In the genomic region with DNA sequence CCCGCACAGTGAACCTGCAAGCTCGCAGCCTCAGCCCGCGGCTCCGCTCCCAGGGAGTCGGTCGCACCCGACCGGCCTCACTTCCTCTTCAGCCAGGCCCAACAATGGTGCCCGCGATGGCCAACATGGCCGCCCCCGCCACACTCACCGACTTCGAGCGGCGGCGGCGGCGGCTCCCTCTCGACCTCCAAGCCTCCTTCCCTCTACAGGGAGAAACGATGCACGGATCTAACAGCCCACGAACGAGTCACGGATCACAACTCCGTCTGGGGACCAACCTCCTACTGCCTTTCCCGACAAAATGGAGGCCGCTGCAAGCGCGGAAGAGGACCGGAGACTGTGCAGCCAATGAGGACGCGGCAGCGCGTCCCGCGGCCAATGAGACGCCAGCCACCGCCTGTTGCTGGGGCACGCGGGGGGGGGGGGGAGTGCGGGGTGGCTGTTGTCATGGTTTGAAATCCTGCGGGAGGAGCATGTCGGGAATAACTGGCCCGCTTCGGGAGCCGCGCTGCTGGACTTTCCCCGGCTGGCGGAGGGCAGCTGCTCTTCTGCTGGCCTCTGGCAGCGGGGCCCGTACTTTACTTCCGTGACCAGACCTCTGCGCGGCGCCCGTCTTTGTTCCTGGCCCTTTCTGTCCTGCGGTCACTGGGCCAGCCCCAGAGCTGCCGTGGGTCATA, we compare ENCODE assay signal across 8 mouse cellular contexts. TPM values are rescaled to one million over a fixed set of nuclear protein-coding genes. Genes with fewer than 3 reads are reported as not detected.
A peak's percentile ranks its signal among the peaks of the same experiment; 100 is the strongest.
DNase-seq lines count a peak whose midpoint lies in the region; ATAC-seq and TF ChIP-seq lines count a peak whose summit lies in the region.

Pnrc2 (minus strand) TSS at position 325 of the 677 bp plus-strand sequence.

- H3K4me1 ChIP-seq in embryonic facial prominence, embryonic 11.5 days (ENCODE audit: control insufficient read depth, insufficient read depth, low read length): no peaks in the 10 kb centered on the region; the same call in 1 of the 2 replicates
- H3K4me1 ChIP-seq in kidney, adult 2 months (ENCODE audit: control insufficient read depth, insufficient read depth, low read length): peaks cover 32% of the 10 kb centered on the region
- H3K4me1 ChIP-seq in limb, embryonic 12.5 days (replicated peaks): peaks cover 45% of the 10 kb centered on the region
- peaks cover 54% of the 10 kb centered on the region for H3K4me1 ChIP-seq in midbrain, embryonic 15.5 days
- H3K4me1 ChIP-seq in spleen, adult 2 months (ENCODE audit: control insufficient read depth, insufficient read depth, insufficient read length): peaks cover 30% of the 10 kb centered on the region

- peak; percentile 90 for ATAC-seq in embryonic facial prominence, embryonic 11.5 days (replicated peaks; ENCODE audit: insufficient number of reproducible peaks, low FRiP score, low TSS enrichment, low read depth)
- ATAC-seq in limb, embryonic 12.5 days (ENCODE audit: insufficient number of reproducible peaks, insufficient read depth, low FRiP score, low TSS enrichment, low read depth): peak; percentile 92
- peak; percentile 97 for ATAC-seq in midbrain, embryonic 15.5 days (replicated peaks)

- H3K27me3 ChIP-seq in embryonic facial prominence, embryonic 11.5 days (ENCODE audit: control insufficient read depth, insufficient read depth, low read length): no peaks in the 10 kb centered on the region
- no peaks in the 10 kb centered on the region for H3K27me3 ChIP-seq in kidney, adult 2 months (replicated peaks; ENCODE audit: control insufficient read depth, insufficient read depth, low read length)
- no peaks in the 10 kb centered on the region for H3K27me3 ChIP-seq in limb, embryonic 12.5 days
- no peaks in the 10 kb centered on the region for H3K27me3 ChIP-seq in midbrain, embryonic 15.5 days (replicated peaks)
- H3K27me3 ChIP-seq in spleen, adult 2 months (ENCODE audit: control insufficient read depth, insufficient read depth, low read length): no peaks in the 10 kb centered on the region

- no peaks in the 10 kb centered on the region for H3K9me3 ChIP-seq in embryonic facial prominence, embryonic 11.5 days (replicated peaks; ENCODE audit: control insufficient read depth, low read length)
- H3K9me3 ChIP-seq in limb, embryonic 12.5 days: no peaks in the 10 kb centered on the region
- no peaks in the 10 kb centered on the region for H3K9me3 ChIP-seq in midbrain, embryonic 15.5 days

- DNase-seq in urinary bladder, adult 18-20 months (ENCODE audit: low spot score in 2 of 2): peak; percentile 84 to 86
- DNase-seq in urinary bladder, postnatal 10 days (ENCODE audit: low spot score): no peak
- DNase-seq in embryonic facial prominence, embryonic 11.5 days (ENCODE audit: low spot score): peak; percentile 94
- DNase-seq in heart, adult 11 months: peak; percentile 100
- DNase-seq in kidney, adult 2 months: peak; percentile 96
- DNase-seq in spleen, adult 2 months (ENCODE audit: low read depth in 1 of 2, low spot score in 2 of 2): peak; percentile 83 to 84

- peak within 1 kb of the TSS; percentile 98 for H3K9ac ChIP-seq in embryonic facial prominence, embryonic 11.5 days (replicated peaks; ENCODE audit: low read length)
- peak within 1 kb of the TSS; percentile 97 for H3K9ac ChIP-seq in limb, embryonic 12.5 days (replicated peaks)
- H3K9ac ChIP-seq in midbrain, embryonic 15.5 days: peak within 1 kb of the TSS; percentile 65

- no peak for TF ChIP-seq CTCF in kidney, adult 2 months (conservative IDR thresholded peaks at IDR 0.05; ENCODE audit: insufficient read depth, insufficient read length, low read depth, low read length)
- TF ChIP-seq CTCF in spleen, adult 2 months (IDR thresholded peaks at IDR 0.05; ENCODE audit: extremely low read depth, insufficient read depth, insufficient read length, insufficient replicate concordance): no peak

- TF ChIP-seq POLR2A in kidney, adult 2 months (IDR thresholded peaks at IDR 0.05; ENCODE audit: low read depth, low read length): no peak
- no peak; the same call in none of the 2 replicates for TF ChIP-seq POLR2A in spleen, adult 2 months (IDR thresholded peaks at IDR 0.05; ENCODE audit: low read depth, low read length)

- H3K4me2 ChIP-seq in embryonic facial prominence, embryonic 11.5 days (ENCODE audit: low read depth, low read length): peak within 1 kb of the TSS; percentile 52
- peak within 1 kb of the TSS; percentile 85 for H3K4me2 ChIP-seq in limb, embryonic 12.5 days
- H3K4me2 ChIP-seq in midbrain, embryonic 15.5 days: peak within 1 kb of the TSS; percentile 91

- H3K27ac ChIP-seq in embryonic facial prominence, embryonic 11.5 days (replicated peaks; ENCODE audit: low read depth, low read length): peak within 1 kb of the TSS; percentile 99
- peak within 1 kb of the TSS; percentile 98 for H3K27ac ChIP-seq in kidney, adult 2 months (ENCODE audit: insufficient read depth, low read depth, low read length)
- peak within 1 kb of the TSS; percentile 100 for H3K27ac ChIP-seq in limb, embryonic 12.5 days
- peak within 1 kb of the TSS; percentile 98 for H3K27ac ChIP-seq in midbrain, embryonic 15.5 days
- peak within 1 kb of the TSS; percentile 97 for H3K27ac ChIP-seq in spleen, adult 2 months (ENCODE audit: insufficient read depth, low read length)

- peak within 1 kb of the TSS; percentile 80 for H3K4me3 ChIP-seq in embryonic facial prominence, embryonic 11.5 days (ENCODE audit: low read depth, low read length)
- peak within 1 kb of the TSS; percentile 67 for H3K4me3 ChIP-seq in kidney, adult 2 months (ENCODE audit: insufficient read depth, low read depth, low read length)
- peak within 1 kb of the TSS; percentile 75 for H3K4me3 ChIP-seq in limb, embryonic 12.5 days (replicated peaks)
- peak within 1 kb of the TSS; percentile 64 for H3K4me3 ChIP-seq in midbrain, embryonic 15.5 days
- H3K4me3 ChIP-seq in spleen, adult 2 months (ENCODE audit: extremely low read depth, insufficient read depth, insufficient read length): peak within 1 kb of the TSS; percentile 73

- WGBS in embryonic facial prominence, embryonic 11.5 days: under 1% methylated on average over 52 of the region's 60 CpGs
- WGBS in kidney, adult 2 months: under 1% methylated on average over 59 of the region's 60 CpGs
- under 1% methylated on average over 60 of the region's 60 CpGs for WGBS in limb, embryonic 12.5 days
- under 1% methylated on average over 59 of the region's 60 CpGs for WGBS in midbrain, embryonic 15.5 days
- WGBS in spleen, adult 2 months: under 1% methylated on average over 58 of the region's 60 CpGs

- peaks cover 2% of the 10 kb centered on the region; the same call in 1 of the 2 replicates for H3K36me3 ChIP-seq in embryonic facial prominence, embryonic 11.5 days (replicated peaks; ENCODE audit: control insufficient read depth, insufficient read depth, low read depth, low read length)
- peaks cover 14% of the 10 kb centered on the region; the same call in 1 of the 2 replicates for H3K36me3 ChIP-seq in kidney, adult 2 months (ENCODE audit: control insufficient read depth, insufficient read depth, low read length)
- H3K36me3 ChIP-seq in limb, embryonic 12.5 days: peaks cover 27% of the 10 kb centered on the region
- no peaks in the 10 kb centered on the region for H3K36me3 ChIP-seq in midbrain, embryonic 15.5 days (replicated peaks)
- H3K36me3 ChIP-seq in spleen, adult 2 months (ENCODE audit: control insufficient read depth, insufficient read depth, low read length): peaks cover 18% of the 10 kb centered on the region

RNA-seq across cellular contexts. Expression of gene Pnrc2, which starts in this region (rescaled TPM):
- polyA plus RNA-seq in embryonic facial prominence, embryonic 11.5 days (2014; fragmentation: Nextera tagmentation; extraction: Ambion mirVana): 227 and 251 TPM in 2 replicates
- polyA plus RNA-seq in kidney, adult 2 months (2012; rRNA removed): 17.7 and 23.3 TPM in 2 replicates
- polyA plus RNA-seq in limb, embryonic 12.5 days (2016; fragmentation: Nextera tagmentation; extraction: Ambion mirVana): 209 and 220 TPM in 2 replicates
- polyA plus RNA-seq in midbrain, embryonic 15.5 days (2015; fragmentation: Nextera tagmentation; extraction: Ambion mirVana): 92.1 and 96.0 TPM in 2 replicates
- polyA plus RNA-seq in spleen, adult 2 months (2012; rRNA removed): 12.2 and 14.7 TPM in 2 replicates
